Mouse (Mus musculus) urinary bladder, postnatal 36 days (tissue): Measurements from ENCODE around the gene Krt32.

Experiments used
- DNase-seq, 2 experiments: peaks; one replicate each; pipeline ENCODE4 v3.0.0; 2022; ENCODE audit warnings: low spot score in 2 of 2, mixed read lengths in 1 of 2

Krt32 gene

GRCm38 (mm10) chr11:100087861-100088260, at the start of gene Krt32:
Gene Krt32, minus strand, starts transcription at chr11:100088226.
- DNase-seq: no peak

GRCm38 (mm10) chr11:100137693-100138092, 49.7 kb upstream of the Krt32 start:
- no peak for DNase-seq

- DNase-seq: peak in 1 of 2 experiments; percentile 69
Observed at GRCm38 (mm10) chr11:100136559-100136958, 48.5 kb upstream of the Krt32 start.

GRCm38 (mm10) chr11:100135731-100136130, 47.7 kb upstream of the Krt32 start, which contains the start of gene Krt15:
Gene Krt15, minus strand, starts transcription at chr11:100135928.
- DNase-seq: no peak

GRCm38 (mm10) chr11:100124901-100125300, 36.9 kb upstream of the Krt32 start:
- DNase-seq: no peak

- DNase-seq: no peak
Observed at GRCm38 (mm10) chr11:100121466-100121865, 33.4 kb upstream of the Krt32 start, which contains the start of gene Krt13. Gene Krt13, minus strand, starts transcription at chr11:100121566.

GRCm38 (mm10) chr11:100120331-100120730, 32.3 kb upstream of the Krt32 start:
- DNase-seq: no peak

- peak in 1 of 2 experiments; percentile 65 for DNase-seq
Observed at GRCm38 (mm10) chr11:100113742-100114029, 25.7 kb upstream of the Krt32 start.

GRCm38 (mm10) chr11:100112935-100113741, 25.1 kb upstream of the Krt32 start:
- no peak for DNase-seq

GRCm38 (mm10) chr11:100105576-100106122, 17.6 kb upstream of the Krt32 start, which contains the start of gene Krt36:
Gene Krt36, minus strand, starts transcription at chr11:100105626.
- DNase-seq: no peak

- DNase-seq: no peak
Observed at GRCm38 (mm10) chr11:100102693-100103429, 14.8 kb upstream of the Krt32 start.

- no peak for DNase-seq
Observed at GRCm38 (mm10) chr11:100100391-100100790, 12.4 kb upstream of the Krt32 start.

- no peak for DNase-seq
Observed at GRCm38 (mm10) chr11:100097819-100098218, 9.8 kb upstream of the Krt32 start.

- DNase-seq: no peak
Observed at GRCm38 (mm10) chr11:100096141-100096540, 8.1 kb upstream of the Krt32 start, which contains the start of gene Krt35. Gene Krt35, minus strand, starts transcription at chr11:100096241.

GRCm38 (mm10) chr11:100088378-100089025, 476 bp upstream of the Krt32 start:
- DNase-seq: no peak

- DNase-seq: no peak
Observed at GRCm38 (mm10) chr11:100073873-100074272, 14.2 kb downstream of the Krt32 start.

GRCm38 (mm10) chr11:100067293-100068036, 20.6 kb downstream of the Krt32 start:
- peak; percentile 56 to 73 for DNase-seq

GRCm38 (mm10) chr11:100066236-100067010, 21.6 kb downstream of the Krt32 start:
- DNase-seq: no peak

- DNase-seq: no peak
Observed at GRCm38 (mm10) chr11:100058875-100059274, 29.2 kb downstream of the Krt32 start.
